Mouse (Mus musculus): ENCODE results near the gene Sigirr. TPM values are rescaled to one million over a fixed set of nuclear protein-coding genes. Genes with fewer than 3 reads are reported as not detected.

Sigirr gene
- total RNA-seq, 1 experiment from 2014 or later, result 5.0 TPM

DNA sequence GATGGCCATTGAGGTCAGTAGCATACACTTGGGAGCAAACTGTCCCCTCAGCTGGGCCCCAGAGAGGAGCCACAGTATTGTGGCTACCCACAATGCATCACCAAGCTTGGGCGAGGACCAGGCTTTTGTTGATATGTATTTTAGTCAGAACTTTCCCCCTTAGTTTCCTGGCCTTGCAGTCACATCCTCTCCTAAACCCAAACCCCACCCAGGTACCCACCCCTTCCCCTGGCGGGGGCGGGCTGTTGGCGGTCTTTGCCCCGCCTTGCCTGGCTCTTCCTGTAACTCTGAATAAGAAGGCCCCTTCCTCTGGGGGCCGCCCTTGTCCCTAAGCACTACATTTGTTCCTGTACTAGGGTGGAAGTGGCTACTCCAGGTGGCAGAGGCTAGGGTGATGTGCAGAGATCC, 3.7 kb downstream of the Sigirr start:
- DNase-seq, result peak; percentile 42

DNA sequence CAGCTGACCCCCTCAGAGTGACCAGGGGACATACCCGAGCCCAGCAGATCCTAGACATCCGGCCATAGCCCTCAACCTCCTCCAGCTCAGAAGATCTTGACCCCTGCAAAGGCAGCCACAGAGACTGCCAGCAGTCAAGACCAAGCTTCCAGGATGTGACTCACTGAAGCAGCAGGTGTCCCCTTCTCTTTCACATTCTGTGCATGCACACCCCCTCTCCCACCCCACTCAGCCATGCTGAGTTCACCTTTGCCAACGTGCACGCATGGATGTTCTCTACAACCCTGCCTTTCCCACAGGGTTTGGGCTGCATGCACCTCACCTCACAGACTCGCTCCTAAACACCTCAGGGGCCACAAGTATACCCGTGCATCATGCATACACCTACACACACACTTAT, 4.4 kb downstream of the Sigirr start:
- no peak for DNase-seq

DNA sequence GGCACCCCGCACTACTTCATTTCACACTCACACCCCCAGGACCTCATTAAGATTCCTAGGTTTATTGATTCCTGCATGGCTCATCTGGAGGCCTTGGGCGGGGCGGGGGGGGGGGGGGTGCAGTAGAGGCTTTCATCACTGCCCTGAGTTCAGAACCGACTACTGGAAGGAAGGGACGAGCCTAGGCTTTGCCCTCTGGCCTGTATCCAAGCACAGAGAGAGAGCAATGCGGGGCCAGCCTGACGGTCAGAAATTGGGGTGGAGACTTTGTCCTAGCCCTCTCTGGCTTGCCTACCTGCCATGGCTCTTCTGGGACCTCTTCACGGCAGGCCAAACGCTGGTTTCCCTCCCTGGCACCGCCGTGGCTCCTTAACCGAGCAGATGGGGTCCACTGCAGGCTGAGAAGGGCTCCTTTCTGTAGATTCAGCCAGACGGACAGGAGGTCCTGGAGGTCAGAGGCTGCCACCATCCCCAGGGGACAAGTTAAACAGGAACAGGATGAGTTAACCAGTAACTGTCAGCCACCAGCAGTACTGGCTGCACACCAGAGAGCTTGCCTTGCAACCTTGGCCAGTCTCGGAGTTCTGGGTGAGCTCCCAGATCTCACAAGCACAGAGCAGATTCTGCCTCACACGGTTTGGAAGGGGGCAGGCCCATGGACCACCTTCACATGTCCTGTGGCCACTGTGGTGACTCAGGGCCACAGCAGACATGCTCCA, 5.7 kb downstream of the Sigirr start:
- DNase-seq, result no peak

DNA sequence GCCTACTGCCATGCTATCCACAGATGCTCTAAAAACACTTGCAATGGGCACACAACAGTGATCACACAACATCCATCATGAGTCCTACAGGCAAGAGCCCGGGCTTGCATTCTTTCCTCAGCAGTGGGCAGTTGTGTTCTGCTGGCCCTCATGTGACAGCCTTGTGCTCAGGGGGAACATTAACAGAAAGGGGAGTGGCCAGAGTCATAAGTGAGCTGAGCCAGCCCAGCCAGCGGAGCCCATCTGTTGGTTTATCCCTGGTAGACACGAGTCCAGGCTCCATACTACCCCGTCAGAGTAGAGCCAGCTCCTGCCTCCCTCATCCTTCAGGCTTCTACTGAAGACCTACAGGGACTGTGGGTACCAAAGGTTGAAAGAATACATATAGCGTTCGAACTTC, 6.4 kb downstream of the Sigirr start:
- DNase-seq, result no peak

DNA sequence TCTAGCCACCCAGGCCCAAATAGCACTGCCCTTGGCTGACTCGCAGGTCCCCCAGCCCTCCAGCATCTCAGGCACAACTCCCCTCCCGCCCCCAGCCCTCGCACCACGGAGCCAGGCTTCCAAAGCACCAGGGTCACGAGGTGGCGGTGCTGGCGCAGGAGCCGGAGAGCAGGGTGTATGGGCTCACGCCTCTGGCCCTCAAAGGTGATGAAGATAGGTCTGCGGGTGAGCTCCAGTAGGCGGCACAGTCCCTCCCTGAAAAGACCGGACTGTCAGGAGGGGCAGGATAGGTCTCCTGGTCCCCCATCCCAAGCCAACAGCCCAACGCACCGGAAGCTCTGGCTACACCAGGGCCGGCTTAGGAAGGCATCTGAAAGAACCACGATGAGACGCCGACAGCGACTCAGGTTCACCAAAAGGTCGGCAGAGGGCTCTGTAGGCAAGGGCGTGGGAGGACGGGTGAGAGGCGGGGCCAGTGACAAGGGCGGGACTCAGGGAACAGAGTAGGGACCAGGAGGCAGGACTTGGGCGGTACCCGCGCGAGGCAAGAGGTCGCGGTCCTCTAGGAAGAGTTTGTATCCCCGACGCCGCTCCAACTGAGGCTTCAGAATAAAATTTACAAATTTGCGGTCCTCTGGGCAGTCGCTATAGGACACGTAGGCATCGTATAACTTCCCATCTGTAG, 8.2 kb downstream of the Sigirr start:
- peak; percentile 88 for DNase-seq

DNA sequence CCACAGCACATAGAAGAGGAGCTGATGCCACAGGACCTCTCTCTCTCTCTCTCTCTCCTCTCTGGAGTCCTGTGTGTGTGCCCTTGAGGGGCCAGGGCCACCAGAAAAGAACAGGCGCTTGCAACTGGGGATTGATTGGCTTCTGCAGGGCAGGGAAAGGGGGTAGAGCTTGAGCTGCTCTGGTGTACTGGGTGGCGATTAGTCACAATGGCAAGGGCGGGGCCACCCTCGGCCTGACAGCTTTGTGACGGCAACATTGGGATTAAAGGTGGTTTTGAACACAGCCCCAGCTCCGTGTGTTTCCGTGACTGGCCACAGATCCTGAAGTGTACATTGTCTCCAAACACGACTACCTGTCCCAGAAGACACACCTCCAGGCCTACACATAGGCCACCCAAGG, 10.1 kb downstream of the Sigirr start:
- peak; percentile 34 for DNase-seq

DNA sequence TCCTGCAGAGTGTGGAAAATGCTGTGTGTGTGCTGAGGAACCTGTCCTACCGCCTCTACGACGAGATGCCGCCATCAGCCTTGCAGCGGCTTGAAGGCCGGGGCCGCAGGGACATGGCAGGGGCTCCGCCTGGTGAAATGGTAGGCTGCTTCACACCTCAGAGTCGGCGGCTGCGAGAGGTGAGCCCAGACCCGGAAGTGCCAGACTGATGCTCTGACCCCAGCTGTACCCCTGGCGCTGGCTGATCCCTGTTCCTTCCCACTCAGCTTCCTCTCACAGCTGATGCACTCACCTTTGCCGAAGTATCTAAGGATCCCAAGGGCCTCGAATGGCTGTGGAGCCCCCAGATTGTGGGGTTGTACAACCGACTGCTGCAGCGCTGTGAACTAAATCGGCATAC, 11.9 kb downstream of the Sigirr start:
- DNase-seq, result no peak

DNA sequence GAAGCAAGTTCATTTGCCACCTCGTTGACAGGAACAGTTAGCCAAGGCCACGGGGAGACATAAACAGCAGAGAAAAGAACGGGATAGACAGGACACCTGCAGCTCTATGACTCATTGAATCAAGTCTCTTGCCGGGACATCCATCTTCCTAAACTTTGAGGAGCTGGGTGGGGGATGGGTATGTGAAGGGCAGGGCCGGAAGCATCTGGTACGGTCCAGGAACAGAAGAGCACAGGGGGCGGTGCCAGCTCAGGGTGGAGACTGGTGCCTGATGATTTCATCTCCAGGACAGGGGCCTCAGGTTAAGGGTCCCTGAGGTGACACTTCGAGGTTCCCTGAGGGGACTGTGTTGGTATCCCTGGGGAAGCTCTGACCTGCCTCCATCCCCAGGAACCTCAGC, 12.5 kb downstream of the Sigirr start:
- DNase-seq, result no peak

DNA sequence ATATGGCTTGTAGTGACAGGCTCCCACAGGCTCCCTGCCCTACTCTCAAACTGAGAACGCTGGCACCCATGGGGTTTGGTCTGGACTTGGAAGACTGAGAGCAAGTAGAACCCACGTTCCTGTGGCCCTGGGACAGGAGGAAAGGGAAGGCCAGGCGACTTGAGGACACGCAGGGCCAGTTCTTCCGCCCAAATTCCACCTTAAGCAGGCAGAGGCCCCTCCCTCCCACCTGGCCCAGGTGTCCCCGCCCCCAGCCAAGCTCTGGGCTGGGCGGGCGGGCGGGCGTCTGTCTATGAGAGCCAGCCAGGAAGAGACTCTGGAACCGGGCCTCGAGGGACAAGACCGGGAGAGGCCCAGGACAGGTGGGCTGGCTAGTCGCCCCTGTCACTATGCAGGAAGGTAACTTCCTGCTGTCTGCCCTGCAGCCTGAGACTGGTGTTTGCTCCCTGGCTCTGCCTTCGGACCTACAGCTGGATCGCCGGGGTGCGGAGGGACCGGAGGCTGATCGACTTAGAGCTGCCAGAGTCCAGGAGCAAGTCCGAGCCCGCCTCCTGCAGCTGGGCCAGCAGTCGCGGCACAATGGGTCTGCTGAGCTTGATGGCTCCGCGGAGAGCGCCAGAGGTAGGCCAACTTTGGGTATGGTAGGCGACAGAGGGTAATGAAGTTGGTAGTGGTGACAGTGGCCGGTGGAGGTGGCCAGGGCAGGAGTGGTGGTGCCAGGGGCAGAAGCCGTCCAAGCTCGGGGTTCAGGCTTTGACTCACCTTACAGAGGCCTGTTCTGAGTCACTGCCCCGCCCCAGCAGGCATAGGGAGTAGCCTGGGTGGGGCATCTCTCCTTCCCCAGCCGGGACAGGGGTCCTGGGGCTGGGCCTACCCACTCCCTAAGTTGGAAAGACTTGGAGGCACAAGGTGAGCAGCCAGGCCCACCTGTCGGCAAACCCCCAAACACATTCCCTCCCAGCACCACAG, 20.6 kb downstream of the Sigirr start:
- no peak for DNase-seq

DNA sequence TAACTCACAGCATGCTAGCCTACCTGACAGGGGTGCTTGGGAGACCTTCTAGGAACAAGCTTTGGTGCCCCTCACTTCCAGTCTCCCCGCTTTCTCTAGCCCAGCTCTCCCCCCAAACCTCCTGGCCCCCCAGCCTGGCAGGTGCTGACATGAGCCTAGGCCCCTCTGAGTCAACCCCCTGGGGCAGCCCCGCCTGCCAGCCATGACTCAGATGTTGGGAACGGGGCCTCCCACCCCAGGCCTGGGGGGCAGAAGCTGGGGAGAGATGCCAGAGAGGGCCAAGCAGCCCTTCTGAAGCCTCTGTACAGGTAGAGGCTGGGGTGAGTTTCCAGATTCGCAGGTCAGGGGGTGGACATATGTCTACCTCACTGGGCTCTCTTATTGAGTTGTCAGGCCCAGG, 21.5 kb downstream of the Sigirr start:
- no peak for DNase-seq

DNA sequence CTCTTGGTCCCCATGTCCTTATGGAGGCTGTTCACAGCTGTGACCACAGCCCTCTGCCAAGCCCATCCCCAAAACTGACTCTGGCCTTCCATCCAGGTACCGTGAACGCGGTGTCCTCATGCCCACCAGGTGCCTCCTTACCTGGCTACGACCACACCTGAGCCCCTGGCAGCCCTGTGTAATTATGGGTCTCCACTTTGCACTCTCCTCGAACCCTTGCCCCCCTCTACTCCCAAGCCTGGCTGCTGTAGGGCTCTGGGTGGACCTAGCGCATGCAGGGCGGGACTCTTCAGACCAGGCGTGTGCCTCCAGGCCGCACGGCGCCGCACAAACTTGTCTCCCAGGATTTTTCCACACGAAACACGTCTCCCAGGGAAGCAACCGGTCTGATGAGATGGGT, 22.5 kb downstream of the Sigirr start, which contains the start of gene Pkp3:
TSS of gene Pkp3 (plus strand) at position 378 of the 400 bp plus-strand sequence.
- no peak for DNase-seq

DNA sequence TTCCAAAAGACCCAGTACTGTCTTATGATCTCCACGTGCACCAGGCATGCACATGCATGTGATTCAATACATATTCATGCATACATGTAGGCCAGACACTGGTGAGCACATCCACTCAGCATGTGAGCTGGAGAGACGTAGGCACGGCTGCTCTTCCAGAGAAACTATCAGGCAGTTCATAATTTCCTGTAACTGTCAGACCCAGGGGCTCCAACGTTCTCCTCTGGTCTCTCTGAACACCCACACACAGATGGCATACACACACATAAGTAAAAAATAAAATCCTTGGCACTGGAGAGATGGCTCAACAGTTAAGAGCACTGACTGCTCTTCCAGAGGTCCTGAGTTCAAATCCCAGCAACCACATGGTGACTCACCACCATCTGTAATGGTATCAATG, 26.6 kb downstream of the Sigirr start:
- no peak for DNase-seq

DNA sequence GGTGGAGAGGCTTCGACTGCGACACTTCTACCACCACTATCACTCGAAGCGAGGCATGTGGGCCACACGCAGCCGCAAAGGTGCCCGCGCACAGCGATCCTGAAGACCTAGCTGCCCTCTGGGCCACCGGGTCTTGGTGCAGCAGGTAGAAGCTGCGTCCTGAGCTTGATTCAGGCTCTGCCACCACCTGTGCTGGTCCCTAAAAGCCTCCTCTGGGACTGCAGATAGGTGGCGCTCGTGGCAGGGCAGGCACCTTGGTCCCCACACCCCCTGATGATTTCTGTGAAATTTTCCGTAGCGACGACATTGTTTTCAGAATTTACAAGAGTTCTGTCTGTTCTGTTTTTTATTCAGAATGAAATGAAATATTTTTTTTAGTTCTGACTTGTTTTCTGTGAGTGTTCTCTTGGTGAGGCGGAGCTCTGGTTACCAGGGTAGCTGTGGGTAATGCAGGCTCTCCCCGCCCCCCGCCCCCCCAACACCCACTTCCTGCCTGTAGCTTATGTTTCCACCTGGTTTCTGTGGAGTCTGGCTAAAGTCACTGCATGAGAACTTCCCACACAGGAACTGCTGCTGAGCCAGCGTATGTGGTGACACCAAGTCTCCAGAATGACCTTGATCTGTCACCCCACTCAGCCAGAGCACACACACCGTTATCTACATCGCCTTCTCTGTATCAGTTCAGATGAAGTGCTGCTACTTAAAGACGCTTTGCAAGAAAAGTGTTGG, 28.2 kb downstream of the Sigirr start:
- DNase-seq, result no peak

DNA sequence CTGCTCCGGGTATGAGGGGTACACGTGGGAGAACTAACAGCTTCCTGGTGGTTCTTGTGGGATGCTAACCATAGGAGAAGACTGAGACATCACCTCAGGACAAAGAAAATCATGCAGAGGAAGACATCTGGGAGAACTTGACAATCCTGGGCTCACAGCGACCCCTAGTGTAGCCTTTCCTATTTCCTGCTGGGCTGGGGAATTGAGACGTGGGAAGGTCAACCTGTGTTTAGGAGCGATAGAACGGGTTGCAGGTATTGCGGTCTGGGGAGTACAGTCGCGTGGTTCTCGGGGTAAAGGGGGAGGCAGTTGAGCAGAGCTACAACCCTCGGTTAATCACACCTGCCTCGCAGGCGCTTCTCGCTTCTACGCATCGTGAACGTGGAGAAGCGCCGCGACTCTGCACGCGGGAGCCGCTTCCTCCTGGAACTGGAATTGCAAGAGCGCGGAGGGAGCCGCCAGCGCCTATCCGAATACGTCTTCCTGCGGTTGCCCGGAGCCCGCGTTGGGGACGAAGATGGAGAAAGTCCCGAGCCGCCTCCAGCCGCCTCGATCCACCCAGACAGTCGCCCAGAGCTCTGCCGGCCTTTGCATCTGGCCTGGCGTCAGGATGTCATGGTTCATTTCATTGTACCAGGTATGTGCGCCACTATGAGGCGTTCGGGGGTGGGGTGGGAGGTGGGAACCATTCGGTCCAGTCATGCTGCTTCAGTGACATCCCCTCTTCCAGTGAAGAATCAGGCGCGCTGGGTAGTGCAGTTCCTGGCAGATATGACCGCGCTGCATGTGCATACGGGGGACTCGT, 30.1 kb downstream of the Sigirr start:
- DNase-seq, result peak; percentile 70

DNA sequence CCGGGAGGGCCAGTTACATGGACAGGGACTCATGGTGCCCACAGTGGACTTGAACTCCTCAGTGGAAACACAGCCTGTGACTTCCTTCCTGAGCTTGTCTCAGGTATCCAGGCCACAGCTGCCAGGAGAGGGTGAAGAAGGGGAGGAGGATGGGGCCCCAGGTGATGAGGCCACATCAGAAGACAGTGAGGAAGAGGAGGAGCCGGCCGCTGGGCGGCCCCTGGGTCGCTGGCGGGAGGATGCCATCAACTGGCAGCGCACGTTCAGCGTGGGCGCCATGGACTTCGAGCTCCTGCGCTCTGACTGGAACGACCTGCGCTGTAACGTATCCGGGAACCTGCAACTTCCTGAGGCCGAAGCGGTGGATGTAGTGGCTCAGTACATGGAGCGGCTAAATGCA, 32.0 kb downstream of the Sigirr start:
- DNase-seq, result no peak

DNA sequence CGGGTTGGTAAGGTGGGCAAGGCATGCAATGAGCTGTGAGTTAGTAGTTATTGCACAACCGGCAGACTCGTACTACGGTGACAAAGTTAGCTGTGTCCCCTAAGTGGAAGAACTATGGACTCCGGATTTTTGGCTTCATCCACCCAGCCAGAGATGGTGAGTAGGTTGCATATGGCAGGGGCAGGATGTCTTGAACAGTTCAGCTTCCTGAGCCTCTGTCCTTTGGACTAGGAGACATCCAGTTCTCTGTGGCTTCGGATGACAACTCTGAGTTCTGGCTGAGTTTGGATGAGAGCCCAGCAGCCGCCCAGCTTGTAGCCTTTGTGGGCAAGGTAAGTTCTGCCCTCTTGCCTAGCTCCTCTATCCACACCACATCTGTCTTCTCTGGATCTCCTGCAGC, 35.8 kb downstream of the Sigirr start:
- no peak for DNase-seq

DNA sequence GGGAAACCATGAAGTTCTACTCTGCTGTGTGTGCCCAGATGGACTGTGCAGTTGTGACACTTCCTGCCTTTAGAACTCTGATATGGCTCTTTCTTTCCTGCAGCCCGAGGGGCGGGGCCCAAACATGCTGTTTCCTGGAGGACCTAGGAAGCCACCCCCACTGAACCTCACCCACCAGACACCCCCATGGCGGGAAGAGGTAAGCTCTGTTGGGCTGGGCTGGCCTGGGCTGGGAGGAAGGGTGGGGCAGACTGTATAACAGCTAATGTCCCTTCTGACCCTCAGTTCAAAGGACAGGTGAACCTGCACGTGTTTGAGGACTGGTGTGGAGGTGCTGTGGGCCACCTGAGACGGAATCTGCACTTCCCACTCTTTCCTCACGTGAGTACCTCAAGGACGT, 36.2 kb downstream of the Sigirr start:
- no peak for DNase-seq

DNA sequence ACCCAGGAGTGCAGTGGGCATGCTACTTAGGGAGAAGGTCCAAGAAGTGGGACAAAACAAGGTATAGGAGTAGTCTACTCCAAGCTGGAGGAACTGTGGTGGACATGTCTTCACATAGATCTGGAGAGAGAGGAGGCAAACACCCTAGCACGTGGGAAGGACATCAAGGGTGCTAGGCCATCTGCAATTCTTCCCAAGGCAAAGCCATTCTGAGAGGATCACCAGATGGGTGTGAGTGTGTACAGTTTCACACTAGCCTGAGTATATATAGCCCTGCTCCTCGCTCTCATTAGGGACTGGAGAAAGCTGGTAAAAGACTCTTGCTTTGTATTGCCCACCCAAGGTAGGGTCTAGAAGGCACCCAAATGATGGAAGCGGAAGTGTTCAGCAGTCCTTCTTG, 37.0 kb downstream of the Sigirr start:
- DNase-seq, result no peak

DNA sequence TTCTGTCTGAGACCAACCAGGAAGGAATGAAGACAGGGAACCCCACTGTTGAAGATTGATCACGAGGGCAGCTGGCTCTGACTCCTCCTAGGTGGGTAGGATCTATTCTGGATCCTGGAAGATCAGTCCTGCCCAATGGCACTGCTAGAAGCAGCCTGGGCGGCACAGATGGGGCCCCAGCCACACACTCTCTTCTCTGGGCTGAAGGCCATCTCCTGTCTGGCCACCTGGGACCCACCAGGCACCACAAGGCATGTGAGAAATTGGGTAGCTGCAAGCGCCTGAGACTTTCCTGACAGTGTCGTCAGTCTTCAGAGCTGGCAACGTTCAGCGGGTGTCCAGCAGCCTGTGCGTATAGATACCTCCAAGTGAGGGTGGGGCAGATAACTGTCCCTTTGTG, 37.8 kb downstream of the Sigirr start:
- DNase-seq, result no peak

DNA sequence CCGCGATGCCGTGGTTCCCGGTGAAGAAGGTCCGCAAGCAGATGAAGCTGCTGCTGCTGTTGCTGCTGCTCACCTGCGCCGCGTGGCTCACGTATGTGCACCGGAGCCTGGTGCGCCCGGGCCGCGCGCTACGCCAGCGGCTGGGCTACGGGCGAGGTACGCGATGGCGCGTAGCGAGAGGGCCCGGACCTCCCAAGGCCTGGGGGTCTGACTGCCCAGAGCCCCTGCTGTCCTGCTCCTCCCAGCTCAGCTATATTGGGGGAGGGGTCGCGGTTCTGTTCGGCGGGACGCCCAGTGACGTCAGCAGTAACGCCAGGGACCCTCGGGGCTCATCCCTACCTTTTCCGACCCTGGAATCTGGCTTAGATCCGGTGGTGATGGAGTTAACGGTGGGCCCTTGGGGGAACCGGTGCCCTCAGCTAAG, 39.1 kb downstream of the Sigirr start:
- DNase-seq, result no peak
